Mouse (Mus musculus) colon, adult 2 months (tissue): ENCODE data around the gene Psmd7. TPM values are rescaled to one million over a fixed set of nuclear protein-coding genes. Genes with fewer than 3 reads are reported as not detected.

Experiments
- polyA plus RNA-seq: library from polyadenylated mRNA; depleted of rRNA; stranded (reverse); fragments of >200 nt; gene quantifications from 2 replicates; pipeline ENCODE4 v1.2.3, GENCODE M21; 2012; rRNA removed

Gene Psmd7
- 34.6 and 39.3 TPM in 2 replicates for polyA plus RNA-seq

GRCm38 (mm10) chr8:107587995-107588780, at the start of gene Psmd7:
Psmd7 (minus strand) TSS chr8:107588464.

Other genes with a start within 250 kb of the Psmd7 start
- 16.4 and 16.5 TPM in 2 replicates for gene Nqo1, start 185.3 kb downstream of the Psmd7 start, polyA plus RNA-seq
- gene Nob1, start 163.4 kb downstream of the Psmd7 start, polyA plus RNA-seq = 16.0 and 20.9 TPM in 2 replicates
- gene Wwp2, start 152.1 kb downstream of the Psmd7 start, polyA plus RNA-seq = 75.7 and 80.5 TPM in 2 replicates